Mouse (Mus musculus): ENCODE data around the gene Herc1.

DNA sequence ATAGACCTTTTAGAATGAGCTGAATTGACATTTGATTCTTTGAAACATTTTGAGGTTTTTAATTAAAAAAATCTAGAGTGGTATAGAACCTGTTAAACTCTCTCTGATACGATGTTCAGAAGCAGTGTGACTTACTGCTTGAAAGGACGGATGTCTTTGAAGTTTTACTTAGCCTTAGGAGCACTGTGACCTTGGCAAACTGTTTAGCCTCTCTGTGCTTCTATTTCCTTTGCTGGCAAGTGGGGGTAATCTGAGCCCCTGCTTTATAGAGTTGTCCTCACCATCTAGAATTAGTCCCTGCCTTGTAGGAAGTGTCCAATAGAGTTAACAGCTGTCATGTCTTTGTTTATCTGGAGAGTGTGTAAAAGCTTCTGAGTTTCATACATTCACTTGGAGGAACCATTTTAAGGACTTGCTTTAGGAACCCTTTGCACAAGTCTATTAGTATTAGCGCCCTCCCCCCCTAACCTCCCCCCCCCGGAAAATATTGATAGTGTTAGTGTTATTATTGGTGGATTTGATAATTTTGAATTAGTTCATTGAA, 18.7 kb downstream of the Herc1 start:
- TF ChIP-seq GATA1 (IDR thresholded peaks at IDR 0.05; ENCODE audit: borderline replicate concordance, low read length) (no peak), FLI1 (IDR thresholded peaks at IDR 0.05; ENCODE audit: low read length) (no peak)

Data from megakaryocyte, embryonic 14.5 days (primary cell).